Mouse (Mus musculus) intestine, embryonic 16.5 days (tissue): ENCODE measurements around the gene Gm10024. TPM values are rescaled to one million over a fixed set of nuclear protein-coding genes. Genes with fewer than 3 reads are reported as not detected.
"Not testable (repeated sequence)": the region's sequence is repeated elsewhere in the genome, so short reads cannot be mapped to it uniquely, and the experiment has no call there.

Source experiments
- ATAC-seq: fragments of 200-750 bp; cut with Nextera tagmentation; 2 replicates; pipeline ENCODE4 v1.8.0; 2017; ENCODE audit warnings: moderate TSS enrichment, moderate library complexity
- H3K27ac ChIP-seq: fragments of 300-500 bp; sonication (generic); 2 replicates; pipeline ENCODE4 v1.5.1; 2014; ENCODE audit warnings: mild to moderate bottlenecking, low read length
- H3K27me3 ChIP-seq: fragments of 300-500 bp; sonication (generic); replicated peaks from 2 replicates; pipeline ENCODE4 v1.6.1; 2014; ENCODE audit warnings: low read length, control low read depth, mixed read lengths; ENCODE audit not compliant: control insufficient read depth, insufficient read depth
- H3K36me3 ChIP-seq: fragments of 300-500 bp; sonication (generic); 2 replicates; pipeline ENCODE4 v1.6.1; 2014; ENCODE audit warnings: low read length, control low read depth; ENCODE audit not compliant: control insufficient read depth, insufficient read depth
- H3K4me1 ChIP-seq: fragments of 300-500 bp; sonication (generic); 2 replicates; pipeline ENCODE4 v1.6.1; 2014; ENCODE audit warnings: low read length, control low read depth, mixed read lengths; ENCODE audit not compliant: control insufficient read depth, insufficient read depth
- H3K4me2 ChIP-seq: fragments of 300-500 bp; sonication (generic); 2 replicates; pipeline ENCODE4 v1.6.1; 2014; ENCODE audit warnings: low read depth, low read length, control low read depth
- H3K4me3 ChIP-seq: fragments of 300-500 bp; sonication (generic); 2 replicates; pipeline ENCODE4 v1.5.1; 2014; ENCODE audit warnings: mild to moderate bottlenecking, low read length
- H3K9ac ChIP-seq: fragments of 300-500 bp; sonication (generic); 2 replicates; pipeline ENCODE4 v1.6.1; 2014; ENCODE audit warnings: low read depth, low read length
- H3K9me3 ChIP-seq: fragments of 300-500 bp; sonication (generic); 2 replicates; pipeline ENCODE4 v1.6.1; 2016; ENCODE audit warnings: low read length, control low read depth; ENCODE audit not compliant: control insufficient read depth
- WGBS: fragments of 180-500 bp; shearing (Covaris S2); extraction: QIAGEN DNeasy Blood & Tissue Kit; methylation state at CpG from one replicate; pipeline ENCODE4 v1.1.7; 2014; 5-methylcytosine and 5-hydroxymethylcytosine counted together
- polyA plus RNA-seq: library from polyadenylated mRNA; unstranded; fragments of >200 nt; fragmentation: Nextera tagmentation; extraction: Ambion mirVana; gene quantifications from 2 replicates; pipeline ENCODE4 v1.2.1, GENCODE M21; 2015

Gm10024 gene
- polyA plus RNA-seq, 1 experiment from 2014 or later: not detected

GRCm38 (mm10) chr10:77751254-77751653, 40.0 kb downstream of the Gm10024 start, which contains the start of gene Gm9736:
Gene Gm9736 (minus strand): TSS chr10:77751354.
- H3K4me1 ChIP-seq, H3K4me2 ChIP-seq, H3K36me3 ChIP-seq, H3K27ac ChIP-seq, H3K4me3 ChIP-seq, H3K9ac ChIP-seq, H3K9me3 ChIP-seq, H3K27me3 ChIP-seq, ATAC-seq: not testable (repeated sequence)
- WGBS: 75% methylated on average over 1 of the region's 1 CpGs

GRCm38 (mm10) chr10:77752312-77752711, 41.1 kb downstream of the Gm10024 start:
- H3K27ac ChIP-seq, H3K4me1 ChIP-seq, H3K4me2 ChIP-seq, H3K9me3 ChIP-seq, H3K27me3 ChIP-seq, H3K4me3 ChIP-seq, H3K36me3 ChIP-seq, ATAC-seq, H3K9ac ChIP-seq: not testable (repeated sequence)
- WGBS: 56% methylated on average over 3 of the region's 3 CpGs

DNA sequence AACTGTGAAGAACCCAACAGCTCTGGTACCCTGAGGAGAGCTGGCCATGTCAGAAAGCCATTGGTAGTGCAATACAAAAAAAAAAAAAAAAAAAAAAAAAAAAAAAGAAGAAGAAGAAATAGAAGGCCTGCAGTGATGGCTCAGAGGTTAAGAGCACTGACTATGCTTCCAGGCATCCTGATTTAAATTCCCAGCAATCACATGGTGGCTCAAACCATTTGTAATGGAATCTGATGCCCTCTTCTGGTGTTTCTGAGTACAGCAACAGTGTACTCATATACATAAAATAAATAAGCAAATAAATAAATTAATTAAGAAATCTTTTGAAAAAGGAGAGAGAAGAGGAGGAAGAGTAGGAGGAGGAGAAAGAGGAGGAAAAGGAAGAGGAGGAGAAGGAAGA, 42.2 kb downstream of the Gm10024 start:
- no peaks in the 10 kb centered on the region for H3K4me1 ChIP-seq

GRCm38 (mm10) chr10:77759582-77759981, 48.3 kb downstream of the Gm10024 start, which contains the start of gene Gm3233:
Gene Gm3233 (minus strand): TSS chr10:77759682.
- not testable (repeated sequence) for H3K9me3 ChIP-seq, H3K4me1 ChIP-seq, H3K4me2 ChIP-seq, H3K27me3 ChIP-seq, H3K27ac ChIP-seq, H3K9ac ChIP-seq, H3K4me3 ChIP-seq, ATAC-seq, H3K36me3 ChIP-seq
- no CpG with 5 or more reads among the region's 1 CpGs for WGBS

More for the DNA sequence above, 42.2 kb downstream of the Gm10024 start:
- no peaks in the 10 kb centered on the region for H3K36me3 ChIP-seq
- no peak for ATAC-seq
- H3K9me3 ChIP-seq: no peaks in the 10 kb centered on the region
- H3K9ac ChIP-seq: no peak overlapping the region
- no peak overlapping the region for H3K4me3 ChIP-seq
- no peak overlapping the region for H3K4me2 ChIP-seq
- H3K27ac ChIP-seq: no peak overlapping the region
- H3K27me3 ChIP-seq: no peaks in the 10 kb centered on the region

Other genes with a start within 250 kb of the Gm10024 start
- 39.0 and 43.8 TPM in 2 replicates for gene Fam207a, start 195.7 kb upstream of the Gm10024 start, polyA plus RNA-seq
- gene Itgb2, start 181.2 kb upstream of the Gm10024 start, polyA plus RNA-seq: 3.8 and 3.9 TPM in 2 replicates
- 177 and 181 TPM in 2 replicates for gene Pttg1ip, start 129.7 kb upstream of the Gm10024 start, polyA plus RNA-seq
- gene Sumo3, start 105.4 kb upstream of the Gm10024 start, polyA plus RNA-seq: 330 and 356 TPM in 2 replicates
- 1.9 TPM in 1 of 2 replicates, not detected in the other for gene Gm49325, start 105.3 kb upstream of the Gm10024 start, polyA plus RNA-seq
- 61.5 and 68.6 TPM in 2 replicates for gene Ube2g2, start 89.2 kb upstream of the Gm10024 start, polyA plus RNA-seq
- 0.48 and 0.51 TPM in 2 replicates for gene Tspear, start 24.9 kb upstream of the Gm10024 start, polyA plus RNA-seq
- not detected in 2 replicates for gene Gm19402, start 20.7 kb upstream of the Gm10024 start, polyA plus RNA-seq
- gene Gm9508, start 14.2 kb upstream of the Gm10024 start, polyA plus RNA-seq: not detected in 2 replicates
- gene Gm10272, start 4.8 kb upstream of the Gm10024 start, polyA plus RNA-seq: not detected in 2 replicates
- gene Gm10142, start 4.3 kb downstream of the Gm10024 start, polyA plus RNA-seq: not detected in 2 replicates
- not detected in 2 replicates for gene Krtap12-1, start 9.1 kb downstream of the Gm10024 start, polyA plus RNA-seq
- not detected in 2 replicates for gene Gm10100, start 15.0 kb downstream of the Gm10024 start, polyA plus RNA-seq
- not detected in 2 replicates for gene Gm18596, start 31.2 kb downstream of the Gm10024 start, polyA plus RNA-seq
- gene Gm9736, start 39.9 kb downstream of the Gm10024 start, polyA plus RNA-seq: not detected in 2 replicates
- gene Gm3233, start 48.2 kb downstream of the Gm10024 start, polyA plus RNA-seq: not detected in 2 replicates
- not detected in 2 replicates for gene Gm3238, start 59.9 kb downstream of the Gm10024 start, polyA plus RNA-seq
- gene Gm7138, start 65.5 kb downstream of the Gm10024 start, polyA plus RNA-seq: not detected in 2 replicates
- gene Gm3250, start 71.1 kb downstream of the Gm10024 start, polyA plus RNA-seq: not detected in 2 replicates
- gene Gm7137, start 76.7 kb downstream of the Gm10024 start, polyA plus RNA-seq: not detected in 2 replicates
- gene Gm9639, start 83.6 kb downstream of the Gm10024 start, polyA plus RNA-seq: not detected in 2 replicates
- not detected in 2 replicates for gene Gm19668, start 87.7 kb downstream of the Gm10024 start, polyA plus RNA-seq
- gene Gm9507, start 100.4 kb downstream of the Gm10024 start, polyA plus RNA-seq: not detected in 2 replicates
- gene Gm2696, start 103.2 kb downstream of the Gm10024 start, polyA plus RNA-seq: not detected in 2 replicates
- gene Krtap10-4, start 115.6 kb downstream of the Gm10024 start, polyA plus RNA-seq: not detected in 2 replicates
- not detected in 2 replicates for gene Krtap10-10, start 124.5 kb downstream of the Gm10024 start, polyA plus RNA-seq
- not detected in 2 replicates for gene Gm36176, start 135.3 kb downstream of the Gm10024 start, polyA plus RNA-seq
- gene Gm10318, start 141.4 kb downstream of the Gm10024 start, polyA plus RNA-seq: not detected in 2 replicates
- not detected in 2 replicates for gene Gm3285, start 150.5 kb downstream of the Gm10024 start, polyA plus RNA-seq
- 3.3 TPM in 2 replicates for gene Lrrc3, start 191.1 kb downstream of the Gm10024 start, polyA plus RNA-seq